Mouse (Mus musculus) heart, postnatal 10 days (tissue): ENCODE data around the gene Sgk1. TPM values are rescaled to one million over a fixed set of nuclear protein-coding genes. Genes with fewer than 3 reads are reported as not detected.

Source experiments
- DNase-seq, 2 experiments: peaks; one replicate each; pipeline ENCODE4 v3.0.0; 2021
- intact Hi-C: fragments of 180-260 bp; cut with DNase I; formaldehyde crosslinking; loops from one replicate; pipeline ENCODE4 v1.15.1; 2025
- total RNA-seq, 2 experiments: library from RNA; stranded (reverse); gene quantifications; 2 replicates each; pipeline ENCODE4 v1.2.3; 2021

Gene Sgk1
- total RNA-seq, 2 experiments from 2014 or later = 66.4 to 121 TPM

- no peak for DNase-seq
- intact Hi-C loops = no loop called here
Measured at GRCm38 (mm10) chr10:21914751-21915150, 32.8 kb downstream of the Sgk1 start.

- no peak for DNase-seq
- intact Hi-C loops = no loop called here
Measured at GRCm38 (mm10) chr10:21916301-21917071, 34.5 kb downstream of the Sgk1 start.

- intact Hi-C loops = no loop called here
Measured at GRCm38 (mm10) chr10:21918016-21918749, 36.2 kb downstream of the Sgk1 start.

GRCm38 (mm10) chr10:21918750-21919145, 36.8 kb downstream of the Sgk1 start:
- peak in 1 of 2 experiments; percentile 18 for DNase-seq
- intact Hi-C loops = no loop called here

More at GRCm38 (mm10) chr10:21918016-21918749, 36.2 kb downstream of the Sgk1 start:
- no peak for DNase-seq

- no peak for DNase-seq
- intact Hi-C loops = loop anchor here (5.0 kb wide), 1 partner anchor 72 kb away; no protein-coding TSS in a partner anchor
Measured at GRCm38 (mm10) chr10:21920611-21921010, 38.6 kb downstream of the Sgk1 start.

- DNase-seq = peak in 1 of 2 experiments; percentile 15
- intact Hi-C loops = loop anchor here (5.0 kb wide), 1 partner anchor 69 kb away; no protein-coding TSS in a partner anchor
Measured at GRCm38 (mm10) chr10:21922716-21923350, 40.8 kb downstream of the Sgk1 start.

GRCm38 (mm10) chr10:21923495-21923952, 41.5 kb downstream of the Sgk1 start:
- intact Hi-C loops = loop anchor here (5.0 kb wide), 1 partner anchor 69 kb away; no protein-coding TSS in a partner anchor
- DNase-seq = peak; percentile 67 to 71

GRCm38 (mm10) chr10:21924051-21924720, 42.2 kb downstream of the Sgk1 start:
- no peak for DNase-seq
- intact Hi-C loops = loop anchor here (5.0 kb wide), 1 partner anchor 68 kb away; no protein-coding TSS in a partner anchor

GRCm38 (mm10) chr10:21926941-21927340, 45.0 kb downstream of the Sgk1 start:
- intact Hi-C loops = no loop called here
- no peak for DNase-seq

- intact Hi-C loops = no loop called here
- no peak for DNase-seq
Measured at GRCm38 (mm10) chr10:21930781-21931380, 48.9 kb downstream of the Sgk1 start.

- intact Hi-C loops = no loop called here
- DNase-seq = no peak
Measured at GRCm38 (mm10) chr10:21932791-21933190, 50.8 kb downstream of the Sgk1 start.

GRCm38 (mm10) chr10:21934826-21935225, 52.8 kb downstream of the Sgk1 start:
- no peak for DNase-seq
- intact Hi-C loops = no loop called here

- intact Hi-C loops = no loop called here
- peak in 1 of 2 experiments; percentile 35 for DNase-seq
Measured at GRCm38 (mm10) chr10:21936513-21937221, 54.7 kb downstream of the Sgk1 start.

- DNase-seq = peak in 1 of 2 experiments; percentile 29
Measured at GRCm38 (mm10) chr10:21937222-21937605, 55.2 kb downstream of the Sgk1 start.

GRCm38 (mm10) chr10:21938166-21938565, 56.2 kb downstream of the Sgk1 start:
- no peak for DNase-seq
- intact Hi-C loops = no loop called here

More at GRCm38 (mm10) chr10:21937222-21937605, 55.2 kb downstream of the Sgk1 start:
- intact Hi-C loops = no loop called here

- DNase-seq = no peak
- intact Hi-C loops = no loop called here
Measured at GRCm38 (mm10) chr10:21941235-21941634, 59.3 kb downstream of the Sgk1 start.

- intact Hi-C loops = no loop called here
- no peak for DNase-seq
Measured at GRCm38 (mm10) chr10:21943145-21943700, 61.2 kb downstream of the Sgk1 start.

GRCm38 (mm10) chr10:21945195-21945594, 63.2 kb downstream of the Sgk1 start:
- DNase-seq = no peak

GRCm38 (mm10) chr10:21946751-21947351, 64.9 kb downstream of the Sgk1 start:
- intact Hi-C loops = no loop called here
- no peak for DNase-seq

More at GRCm38 (mm10) chr10:21945195-21945594, 63.2 kb downstream of the Sgk1 start:
- intact Hi-C loops = no loop called here
